Mouse (Mus musculus) embryonic fibroblast, embryonic 13.5 days (primary cell): ENCODE measurements around the gene Mad2l1bp.

Source experiments
- CTCF ChIP-seq: IDR thresholded peaks from 2 replicates; pipeline ENCODE4 v1.5.1; 2011; ENCODE audit warnings: mild to moderate bottlenecking, control low read depth, low read length, moderate library complexity, borderline replicate concordance; ENCODE audit not compliant: insufficient read depth
- POLR2A ChIP-seq: IDR thresholded peaks from 2 replicates; pipeline ENCODE4 v1.6.1; 2011; ENCODE audit warnings: low read depth, mild to moderate bottlenecking, control low read depth, low read length, moderate library complexity

GRCm38 (mm10) chr17:46123953-46124700 is 29.2 kb downstream of the Mad2l1bp start:
- TF ChIP-seq CTCF: no peak
- no peak for TF ChIP-seq POLR2A
